Mouse (Mus musculus): Measurements from ENCODE around the gene Tmem178b.

GRCm38 (mm10) chr6:40032901-40033300 lies 159.8 kb downstream of the Tmem178b start:
- TF ChIP-seq POLR2A (IDR thresholded peaks at IDR 0.05; ENCODE audit: insufficient read length, low read depth) (no peak), USF1 (IDR thresholded peaks at IDR 0.05; ENCODE audit: low read depth) (no peak), E2F4 (IDR thresholded peaks at IDR 0.05; ENCODE audit: insufficient read depth) (no peak), SRF (IDR thresholded peaks at IDR 0.05; ENCODE audit: control insufficient read depth, insufficient read length, low read depth) (no peak), MYOD1 (IDR thresholded peaks at IDR 0.05; ENCODE audit: control insufficient read depth in 1 of 3, insufficient read length in 2 of 3, low read depth in 2 of 3) (no peak)

All from myocyte (in vitro differentiated cells).